Mouse (Mus musculus) midbrain, postnatal 0 days (tissue): ENCODE data around the gene Arhgap24. TPM values are rescaled to one million over a fixed set of nuclear protein-coding genes. Genes with fewer than 3 reads are reported as not detected.

Source experiments
- ATAC-seq: fragments of 200-750 bp; cut with Nextera tagmentation; 2 replicates; pipeline ENCODE4 v1.8.0; 2017; ENCODE audit warnings: moderate number of reproducible peaks, mild to moderate bottlenecking, moderate TSS enrichment, moderate library complexity; ENCODE audit not compliant: low FRiP score
- DNase-seq: peaks from one replicate; pipeline ENCODE4 v3.0.0-alpha.2; 2015; ENCODE audit warnings: low spot score
- H3K27ac ChIP-seq: fragments of 300-500 bp; sonication (generic); 2 replicates; pipeline ENCODE4 v1.5.1; 2014; ENCODE audit warnings: low read depth, mild to moderate bottlenecking, low read length, mixed read lengths
- H3K27me3 ChIP-seq: fragments of 300-500 bp; sonication (generic); 2 replicates; pipeline ENCODE4 v1.6.1; 2014; ENCODE audit warnings: low read length, control low read depth, mixed read lengths; ENCODE audit not compliant: insufficient read depth
- H3K36me3 ChIP-seq: fragments of 300-500 bp; sonication (generic); 2 replicates; pipeline ENCODE4 v1.6.1; 2014; ENCODE audit warnings: low read length, control low read depth, mixed read lengths; ENCODE audit not compliant: insufficient read depth
- H3K4me1 ChIP-seq: fragments of 300-500 bp; sonication (generic); 2 replicates; pipeline ENCODE4 v1.6.1; 2014; ENCODE audit warnings: mild to moderate bottlenecking, control low read depth, antibody characterized with exemption, low read length, mixed read lengths; ENCODE audit not compliant: insufficient read depth
- H3K4me2 ChIP-seq: fragments of 300-500 bp; sonication (generic); 2 replicates; pipeline ENCODE4 v1.6.1; 2014; ENCODE audit warnings: low read depth, mild to moderate bottlenecking, low read length, mixed read lengths; ENCODE audit not compliant: poor library complexity, severe bottlenecking
- H3K4me3 ChIP-seq: fragments of 300-500 bp; sonication (generic); 2 replicates; pipeline ENCODE4 v1.5.1; 2014; ENCODE audit warnings: low read depth, mild to moderate bottlenecking, low read length, moderate library complexity
- H3K9ac ChIP-seq: fragments of 300-500 bp; sonication (generic); replicated peaks from 2 replicates; pipeline ENCODE4 v1.6.1; 2014; ENCODE audit warnings: mild to moderate bottlenecking, low read length, moderate library complexity, mixed read lengths; ENCODE audit not compliant: poor library complexity, severe bottlenecking
- H3K9me3 ChIP-seq: fragments of 300-500 bp; sonication (generic); 2 replicates; pipeline ENCODE4 v1.6.1; 2016; ENCODE audit warnings: low read length, control low read depth
- CTCF ChIP-seq: IDR thresholded peaks from 2 replicates; pipeline ENCODE4 v1.5.1; 2016; ENCODE audit warnings: antibody characterized with exemption, mild to moderate bottlenecking
- WGBS: fragments of 180-500 bp; shearing (Covaris S2); extraction: QIAGEN DNeasy Blood & Tissue Kit; methylation state at CpG from one replicate; pipeline ENCODE4 v1.1.7; 2014; 5-methylcytosine and 5-hydroxymethylcytosine counted together
- polyA plus RNA-seq: library from polyadenylated mRNA; unstranded; fragments of >200 nt; fragmentation: Nextera tagmentation; extraction: Ambion mirVana; gene quantifications from 2 replicates; pipeline ENCODE4 v1.2.1, GENCODE M21; 2015
- total RNA-seq: library from RNA; depleted of rRNA; stranded (reverse); fragments of >200 nt; gene quantifications from 2 replicates; pipeline ENCODE4 v1.2.3, GENCODE M21; 2014

Gene Arhgap24
- total and polyA plus RNA-seq, 2 experiments from 2014 or later, result 14.6 to 19.3 TPM

DNA sequence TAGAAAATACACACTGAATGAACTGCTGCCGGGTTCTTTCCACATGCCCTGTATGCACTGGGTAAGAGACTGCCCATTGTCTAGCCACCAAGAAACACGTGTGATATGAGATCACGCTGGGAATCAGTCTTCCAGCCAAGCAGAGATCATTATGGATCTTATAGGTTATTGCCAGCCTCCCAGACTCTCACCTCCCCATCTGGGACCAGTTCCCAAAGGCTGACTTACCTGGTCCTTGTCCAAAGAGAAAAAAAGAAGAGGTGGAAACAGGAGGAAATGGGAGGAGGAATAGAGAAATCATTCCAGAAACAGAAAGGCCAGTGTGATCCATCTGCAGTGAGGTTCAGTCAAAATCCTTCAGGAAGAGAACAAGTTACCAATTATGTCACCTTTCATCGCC, 189.0 kb downstream of the Arhgap24 start:
- Histone ChIP-seq H3K36me3 (no peaks in the 10 kb centered on the region), H3K4me3 (no peak overlapping the region), H3K27ac (no peak overlapping the region), H3K9ac (no peak overlapping the region), H3K4me2 (no peak overlapping the region), H3K9me3 (no peaks in the 10 kb centered on the region), H3K4me1 (no peaks in the 10 kb centered on the region), H3K27me3 (no peaks in the 10 kb centered on the region)
- no peak for TF ChIP-seq CTCF
- no peak for DNase-seq
- ATAC-seq, result no peak
- 81% methylated on average over 4 of the region's 4 CpGs for WGBS

DNA sequence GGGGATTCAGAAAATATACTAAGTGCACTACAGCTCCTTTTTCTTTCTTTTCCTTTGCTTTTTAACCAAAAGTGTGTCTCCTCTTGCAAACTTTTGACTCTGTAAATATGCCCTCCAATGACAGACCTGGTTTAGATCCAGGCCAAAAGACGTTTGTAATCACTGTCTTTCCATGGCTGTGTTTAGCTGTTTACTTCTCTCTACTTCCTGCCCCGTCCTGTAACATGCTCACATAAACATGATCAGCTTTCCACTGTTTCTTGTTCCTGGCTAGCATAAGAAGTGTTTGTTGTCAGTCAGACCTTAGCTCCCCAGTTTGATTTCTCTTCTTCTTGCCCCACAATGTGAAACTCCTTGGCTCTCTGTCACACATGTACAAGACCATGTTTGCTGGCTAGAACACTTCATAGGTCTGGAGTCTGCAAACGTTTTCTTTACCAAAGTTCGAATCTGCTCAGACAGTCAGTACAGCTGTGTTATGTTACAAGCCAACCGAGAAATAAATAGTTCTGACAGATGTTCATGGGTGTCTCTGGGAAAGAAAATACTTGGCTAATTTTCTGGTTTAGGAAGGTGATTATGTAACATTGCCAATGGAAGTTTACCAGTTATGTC, 189.6 kb downstream of the Arhgap24 start:
- Histone ChIP-seq H3K27ac (no peak overlapping the region), H3K9me3 (no peaks in the 10 kb centered on the region), H3K9ac (no peak overlapping the region), H3K27me3 (no peaks in the 10 kb centered on the region), H3K4me3 (no peak overlapping the region), H3K36me3 (no peaks in the 10 kb centered on the region), H3K4me1 (no peaks in the 10 kb centered on the region), H3K4me2 (no peak overlapping the region)
- TF ChIP-seq CTCF, result no peak
- ATAC-seq, result no peak
- WGBS, result 72% methylated on average over 5 of the region's 5 CpGs
- DNase-seq, result no peak

DNA sequence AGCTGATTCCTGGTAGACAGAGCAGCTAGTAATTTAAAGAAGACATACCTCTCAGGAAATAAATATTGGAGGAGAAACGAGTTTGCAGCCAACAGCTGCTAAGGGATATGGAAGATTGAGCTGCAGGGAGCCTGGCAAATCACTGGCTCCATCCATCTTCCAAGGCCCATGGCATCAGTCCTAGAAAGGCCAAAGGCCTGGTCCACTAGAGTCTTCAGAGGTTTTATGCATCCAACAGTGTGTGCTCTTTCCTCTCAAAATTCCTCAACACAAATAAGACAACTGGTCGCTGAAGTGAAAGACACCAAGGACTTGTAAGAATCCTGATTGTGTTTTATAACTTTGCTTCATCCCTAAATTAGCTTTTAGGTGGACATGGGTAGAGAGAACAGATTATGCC, 194.1 kb downstream of the Arhgap24 start:
- H3K27me3 ChIP-seq, result no peaks in the 10 kb centered on the region
- 70% methylated on average over 2 of the region's 2 CpGs for WGBS
- no peaks in the 10 kb centered on the region for H3K4me1 ChIP-seq
- no peak overlapping the region for H3K4me3 ChIP-seq
- DNase-seq, result no peak
- no peak overlapping the region for H3K9ac ChIP-seq
- no peak overlapping the region for H3K27ac ChIP-seq
- TF ChIP-seq CTCF, result no peak
- H3K36me3 ChIP-seq, result no peaks in the 10 kb centered on the region
- no peaks in the 10 kb centered on the region for H3K9me3 ChIP-seq
- no peak overlapping the region for H3K4me2 ChIP-seq
- no peak for ATAC-seq

DNA sequence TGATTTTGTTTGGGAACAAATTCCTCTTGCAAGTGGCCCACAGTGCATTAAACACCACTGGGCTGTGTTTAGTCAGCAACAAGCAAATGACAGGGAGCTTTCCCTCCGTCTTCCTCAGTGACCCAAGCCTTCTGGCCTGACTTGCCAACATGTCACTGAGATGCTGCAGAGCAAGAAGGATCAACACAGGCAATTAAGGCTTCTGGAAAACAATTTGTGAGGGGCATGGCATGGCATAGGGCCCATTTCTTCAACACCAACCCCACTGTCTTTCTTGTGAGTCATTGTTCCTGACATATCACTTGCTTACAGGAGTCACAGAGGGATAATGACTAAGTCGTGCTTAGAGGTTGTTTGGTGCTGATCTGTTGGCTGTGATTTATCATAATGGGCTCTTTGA, 196.0 kb downstream of the Arhgap24 start:
- ATAC-seq, result no peak
- Histone ChIP-seq H3K27ac (no peak overlapping the region), H3K9ac (no peak overlapping the region), H3K4me1 (no peaks in the 10 kb centered on the region), H3K36me3 (no peaks in the 10 kb centered on the region), H3K4me3 (no peak overlapping the region), H3K9me3 (no peaks in the 10 kb centered on the region), H3K27me3 (no peaks in the 10 kb centered on the region), H3K4me2 (no peak overlapping the region)
- no peak for TF ChIP-seq CTCF
- 66% methylated on average over 2 of the region's 2 CpGs for WGBS
- DNase-seq, result no peak

DNA sequence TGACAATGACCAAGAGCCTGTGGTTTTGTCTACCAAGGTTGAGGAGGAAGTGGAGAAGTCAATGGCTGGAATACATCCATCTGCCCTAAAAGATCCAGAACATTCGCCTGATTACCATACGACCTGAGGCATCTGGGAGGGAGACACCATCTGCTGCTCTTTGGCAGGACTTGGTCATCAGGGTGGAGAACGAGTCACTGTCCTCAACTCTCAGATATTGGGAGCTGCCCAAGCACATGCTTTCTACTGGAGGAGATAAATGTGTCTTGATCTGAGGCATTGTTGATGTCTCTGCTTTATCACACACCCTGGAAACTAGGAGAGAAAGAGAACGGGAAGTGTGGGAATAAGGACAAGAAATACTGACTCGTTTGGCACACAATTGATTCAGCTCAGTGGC, 206.5 kb downstream of the Arhgap24 start:
- Histone ChIP-seq H3K27ac (no peak overlapping the region), H3K27me3 (no peaks in the 10 kb centered on the region), H3K9me3 (no peaks in the 10 kb centered on the region), H3K4me2 (no peak overlapping the region), H3K4me1 (no peaks in the 10 kb centered on the region), H3K36me3 (no peaks in the 10 kb centered on the region), H3K4me3 (no peak overlapping the region), H3K9ac (no peak overlapping the region)
- ATAC-seq (no peak), DNase-seq (no peak)
- 87% methylated on average over 5 of the region's 5 CpGs for WGBS
- no peak for TF ChIP-seq CTCF

DNA sequence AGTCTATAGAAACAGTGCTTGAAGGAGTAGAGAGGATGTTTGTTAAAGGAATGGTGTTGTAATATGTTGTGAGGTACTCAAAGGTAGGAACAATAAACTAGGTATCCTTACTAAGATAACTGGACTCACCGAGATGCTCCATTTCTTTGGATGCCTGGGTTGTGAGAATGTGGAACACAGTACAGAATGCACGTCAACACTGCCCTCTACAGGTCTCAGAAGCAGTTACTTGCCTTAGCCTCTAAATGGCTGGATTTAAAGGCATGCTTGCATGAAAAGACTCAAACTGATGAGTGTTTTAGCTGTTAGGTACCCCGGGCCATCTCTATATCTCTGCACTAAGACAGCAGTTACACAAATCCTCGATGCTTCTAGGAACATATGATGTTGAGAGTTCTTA, 211.3 kb downstream of the Arhgap24 start:
- no peak overlapping the region for H3K4me3 ChIP-seq
- no peak overlapping the region for H3K27ac ChIP-seq
- H3K4me1 ChIP-seq, result no peaks in the 10 kb centered on the region
- peak; percentile 98 for TF ChIP-seq CTCF
- H3K27me3 ChIP-seq, result no peaks in the 10 kb centered on the region
- H3K36me3 ChIP-seq, result no peaks in the 10 kb centered on the region
- no peaks in the 10 kb centered on the region for H3K9me3 ChIP-seq
- no peak overlapping the region for H3K4me2 ChIP-seq
- WGBS, result 9% methylated on average over 4 of the region's 4 CpGs
- no peak overlapping the region for H3K9ac ChIP-seq
- peak; percentile 60; the same call in 1 of the 2 replicates for ATAC-seq
- peak; percentile 90 for DNase-seq
